Mouse (Mus musculus) thymus, adult 2 months (tissue): ENCODE results near the gene Rb1. TPM values are rescaled to one million over a fixed set of nuclear protein-coding genes. Genes with fewer than 3 reads are reported as not detected.

Source experiments
- DNase-seq: peaks from one replicate; pipeline ENCODE4 v3.0.0; 2021
- H3K27ac ChIP-seq: fragments of 200-500 bp; 2 replicates; pipeline ENCODE4 v1.5.1; 2012; ENCODE audit warnings: low read length, control low read depth; ENCODE audit not compliant: control insufficient read depth, insufficient read depth
- H3K27me3 ChIP-seq: fragments of 200-500 bp; 2 replicates; pipeline ENCODE4 v1.6.1; 2012; ENCODE audit warnings: mild to moderate bottlenecking, low read length, moderate library complexity, mixed read lengths; ENCODE audit not compliant: control insufficient read depth, insufficient read depth
- H3K36me3 ChIP-seq: fragments of 200-500 bp; 2 replicates; pipeline ENCODE4 v1.6.1; 2012; ENCODE audit warnings: mild to moderate bottlenecking, low read length, moderate library complexity; ENCODE audit not compliant: control insufficient read depth, insufficient read depth
- H3K4me1 ChIP-seq: fragments of 200-500 bp; replicated peaks from 2 replicates; pipeline ENCODE4 v1.6.1; 2012; ENCODE audit warnings: low read length; ENCODE audit not compliant: control insufficient read depth, insufficient read depth
- H3K4me3 ChIP-seq: fragments of 200-500 bp; 2 replicates; pipeline ENCODE4 v1.5.1; 2012; ENCODE audit warnings: mild to moderate bottlenecking, low read length, control low read depth, moderate library complexity; ENCODE audit not compliant: control insufficient read depth, insufficient read depth
- CTCF ChIP-seq: fragments of 200-500 bp; IDR thresholded peaks from 2 replicates; pipeline ENCODE4 v1.5.1; 2012; ENCODE audit warnings: mild to moderate bottlenecking, control low read depth, low read length, moderate library complexity, borderline replicate concordance; ENCODE audit not compliant: control insufficient read depth, poor library complexity, insufficient read depth; ENCODE audit errors: extremely low read depth
- POLR2A ChIP-seq: fragments of 200-500 bp; IDR thresholded peaks from 2 replicates; pipeline ENCODE4 v1.6.1; 2012; ENCODE audit warnings: mild to moderate bottlenecking, low read length, control low read depth, moderate library complexity; ENCODE audit not compliant: control insufficient read depth, poor library complexity, insufficient read depth; ENCODE audit errors: extremely low read depth
- WGBS: fragments of 180-500 bp; shearing (Covaris S2); methylation state at CpG from one replicate; pipeline ENCODE4 v1.1.7; 2018; 5-methylcytosine and 5-hydroxymethylcytosine counted together
- polyA plus RNA-seq: library from polyadenylated mRNA; depleted of rRNA; stranded (reverse); fragments of >200 nt; gene quantifications from 2 replicates; pipeline ENCODE4 v1.2.3, GENCODE M21; 2012

Rb1 gene
- polyA plus RNA-seq, 1 experiment: 17.1 TPM

GRCm38 (mm10) chr14:73370078-73370670, 44.6 kb upstream of the Rb1 start:
- 87% methylated on average over 11 of the region's 11 CpGs for WGBS
- Histone ChIP-seq H3K36me3 (peaks cover 75% of the 10 kb centered on the region), H3K4me1 (no peaks in the 10 kb centered on the region), H3K4me3 (no peak overlapping the region), H3K27ac (0 out of 2 replicates have a peak overlapping the region, but pooled peaks have one; percentile 23), H3K27me3 (no peaks in the 10 kb centered on the region)
- no peak for DNase-seq
- no peak for TF ChIP-seq POLR2A
- no peak for TF ChIP-seq CTCF

DNA sequence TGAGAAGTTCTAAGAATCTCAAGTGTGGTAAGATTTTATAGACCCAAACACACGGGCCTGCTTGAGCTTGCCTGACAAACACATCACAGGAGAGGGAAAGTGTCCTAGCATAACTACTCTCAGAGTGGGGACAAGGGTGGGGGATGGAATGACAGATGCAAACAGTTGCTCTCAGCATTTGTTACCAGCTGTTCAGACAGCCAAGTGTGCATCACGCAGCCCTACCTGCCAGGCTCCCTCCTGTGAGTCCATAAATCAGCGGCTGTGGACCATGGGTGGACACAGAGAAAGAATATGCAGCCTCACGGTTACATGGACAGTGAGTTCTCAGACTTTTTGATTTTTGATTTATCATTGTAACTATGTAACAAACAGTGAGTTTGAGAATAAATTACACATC, 44.0 kb upstream of the Rb1 start:
- Histone ChIP-seq H3K36me3 (peaks cover 77% of the 10 kb centered on the region), H3K4me1 (no peaks in the 10 kb centered on the region), H3K27ac (no peak overlapping the region), H3K4me3 (no peak overlapping the region), H3K27me3 (no peaks in the 10 kb centered on the region)
- WGBS: 91% methylated on average over 4 of the region's 4 CpGs
- no peak for DNase-seq
- TF ChIP-seq POLR2A (no peak), CTCF (no peak)

DNA sequence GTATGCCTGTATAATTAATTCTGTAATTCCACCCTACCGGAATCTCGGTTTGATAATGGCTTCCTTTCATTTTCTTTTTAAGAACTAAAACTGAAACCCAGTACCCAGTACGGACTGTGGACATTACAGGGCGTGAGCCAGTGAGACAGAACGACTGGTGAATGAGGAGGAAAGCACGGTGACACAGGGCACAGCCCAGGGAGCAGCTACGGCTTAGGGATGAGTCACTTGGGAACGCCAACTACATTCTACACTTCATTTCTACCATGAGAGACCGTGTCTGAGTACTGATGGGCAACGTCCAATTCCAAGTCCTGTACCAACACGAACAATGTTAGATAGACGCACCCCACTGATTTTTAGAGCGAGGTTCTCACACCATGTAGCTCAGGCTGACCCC, 43.3 kb upstream of the Rb1 start:
- 94% methylated on average over 13 of the region's 13 CpGs for WGBS
- no peak for DNase-seq
- no peaks in the 10 kb centered on the region for H3K4me1 ChIP-seq
- no peak overlapping the region for H3K27ac ChIP-seq
- H3K27me3 ChIP-seq: no peaks in the 10 kb centered on the region
- peaks cover 80% of the 10 kb centered on the region for H3K36me3 ChIP-seq
- TF ChIP-seq CTCF (no peak), POLR2A (no peak)
- no peak overlapping the region for H3K4me3 ChIP-seq

GRCm38 (mm10) chr14:73368221-73368620, 42.6 kb upstream of the Rb1 start:
- no peak overlapping the region for H3K4me3 ChIP-seq
- no peaks in the 10 kb centered on the region for H3K4me1 ChIP-seq
- WGBS: 80% methylated on average over 13 of the region's 13 CpGs
- no peak for DNase-seq
- H3K27me3 ChIP-seq: no peaks in the 10 kb centered on the region
- TF ChIP-seq POLR2A: no peak
- TF ChIP-seq CTCF: no peak
- no peak overlapping the region for H3K27ac ChIP-seq
- H3K36me3 ChIP-seq: peaks cover 84% of the 10 kb centered on the region

DNA sequence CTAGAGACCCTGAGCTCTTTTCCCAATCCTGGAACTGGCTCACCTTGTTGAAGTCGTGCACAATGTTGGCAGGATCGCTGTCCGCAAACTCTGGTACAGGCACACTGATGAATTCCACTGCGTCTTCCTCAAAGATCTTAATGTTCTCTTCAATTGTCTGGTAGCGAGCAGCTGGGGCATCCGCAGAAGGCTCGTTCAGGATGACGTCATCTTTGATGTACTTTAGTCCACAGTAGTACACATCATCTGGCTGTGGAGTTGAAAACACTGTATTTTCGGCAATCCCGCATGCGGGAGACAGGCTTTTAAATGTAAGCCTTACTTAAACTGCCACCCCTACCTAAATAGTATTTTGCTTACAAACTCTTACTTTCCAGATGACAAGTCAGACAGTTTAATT, 40.7 kb upstream of the Rb1 start:
- H3K27me3 ChIP-seq: no peaks in the 10 kb centered on the region
- H3K4me1 ChIP-seq: no peaks in the 10 kb centered on the region
- 96% methylated on average over 11 of the region's 11 CpGs for WGBS
- H3K4me3 ChIP-seq: no peak overlapping the region
- no peak for DNase-seq
- peaks cover 90% of the 10 kb centered on the region for H3K36me3 ChIP-seq
- TF ChIP-seq POLR2A: no peak
- TF ChIP-seq CTCF: no peak
- no peak overlapping the region for H3K27ac ChIP-seq

DNA sequence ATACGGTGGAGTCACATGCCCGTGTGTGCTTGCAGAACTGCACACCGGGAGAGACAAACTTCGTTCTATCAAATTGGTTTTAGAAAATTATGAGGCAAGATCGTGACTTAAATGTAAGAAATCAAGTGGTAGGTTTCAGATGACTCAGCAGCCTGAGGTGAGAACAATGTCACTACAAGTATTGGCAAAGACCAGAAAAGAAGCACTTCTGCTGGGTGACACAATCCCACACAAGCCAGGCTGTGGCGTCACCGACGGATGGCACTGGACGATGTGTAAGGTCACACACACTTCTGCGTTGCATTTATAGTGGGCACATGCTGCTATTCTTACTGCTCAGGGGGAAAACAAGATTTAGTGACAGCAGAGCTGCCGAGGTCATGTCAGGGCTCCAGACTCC, 38.2 kb upstream of the Rb1 start:
- Histone ChIP-seq H3K4me3 (no peak overlapping the region), H3K36me3 (peaks cover 97% of the 10 kb centered on the region), H3K4me1 (no peaks in the 10 kb centered on the region), H3K27ac (no peak overlapping the region), H3K27me3 (no peaks in the 10 kb centered on the region)
- TF ChIP-seq CTCF: no peak
- no peak for TF ChIP-seq POLR2A
- no peak for DNase-seq
- WGBS: 98% methylated on average over 11 of the region's 11 CpGs

GRCm38 (mm10) chr14:73354700-73355099, 29.1 kb upstream of the Rb1 start:
- TF ChIP-seq CTCF (no peak), POLR2A (no peak)
- DNase-seq: no peak

More at GRCm38 (mm10) chr14:73354700-73355099, 29.1 kb upstream of the Rb1 start:
- Histone ChIP-seq H3K4me3 (no peak overlapping the region), H3K27me3 (no peaks in the 10 kb centered on the region), H3K36me3 (peaks cover 30% of the 10 kb centered on the region), H3K4me1 (0 out of 2 replicates have a peak, but pooled peaks cover 2% of the 10 kb centered on the region), H3K27ac (no peak overlapping the region)
- WGBS: 94% methylated on average over 8 of the region's 8 CpGs
